Comparison of ENCODE assay signal across 8 mouse cellular contexts in the genomic region with DNA sequence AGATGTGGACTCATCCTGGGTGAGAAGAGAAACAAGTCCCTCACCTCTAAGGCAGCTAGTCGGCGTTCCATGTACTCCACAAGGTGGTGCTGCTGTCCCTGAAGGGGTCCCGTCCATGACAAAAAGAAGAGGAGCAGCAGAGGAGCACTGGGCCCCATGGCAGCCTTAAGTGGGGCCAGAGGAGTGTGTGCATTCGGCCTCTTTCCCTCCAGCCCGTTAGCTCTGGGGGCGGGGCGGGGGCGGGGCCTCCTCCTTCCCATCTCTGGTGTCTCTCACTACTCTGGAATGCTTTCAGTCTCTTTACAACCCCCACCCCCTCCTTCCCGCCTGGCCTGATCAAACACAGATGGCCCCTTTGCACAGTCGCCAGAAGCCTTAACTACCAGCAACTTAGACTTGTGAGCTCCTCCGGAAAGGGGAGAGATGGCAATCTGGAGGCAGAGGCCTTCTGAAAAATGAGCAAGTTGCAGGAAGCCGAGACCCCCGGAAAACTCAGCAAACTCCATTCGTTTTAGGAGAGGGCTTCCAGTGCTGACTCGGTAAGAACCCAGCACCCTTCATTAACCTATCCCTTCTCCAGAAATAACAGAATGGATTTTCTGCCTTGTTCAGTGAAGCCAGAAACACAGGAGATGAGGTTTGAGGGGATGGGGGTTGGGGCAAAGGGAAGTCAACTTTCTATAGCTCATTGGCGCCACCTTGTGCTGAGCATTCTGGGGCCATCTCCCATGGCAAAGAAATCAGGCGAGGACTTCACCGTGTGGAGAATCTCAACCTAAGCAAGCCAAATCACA. TPM values are rescaled to one million over a fixed set of nuclear protein-coding genes. Genes with fewer than 3 reads are reported as not detected.
DNase-seq lines count a peak whose midpoint lies in the region; ATAC-seq and TF ChIP-seq lines count a peak whose summit lies in the region.

Gene Olfml3, minus strand, starts transcription at position 224 of the 794 bp plus-strand sequence.

- TF ChIP-seq POLR2A in cerebellum, adult 2 months (IDR thresholded peaks at IDR 0.05; ENCODE audit: borderline replicate concordance, insufficient read depth, low read length): no peak
- TF ChIP-seq POLR2A in lung, adult 2 months (IDR thresholded peaks at IDR 0.05; ENCODE audit: borderline replicate concordance, extremely low read depth, low read depth, low read length): peak; percentile 86; the same call in 1 of the 2 replicates

- peak; percentile 96 for TF ChIP-seq CTCF in cerebellum, adult 2 months (IDR thresholded peaks at IDR 0.05; ENCODE audit: borderline replicate concordance, insufficient read depth, low read depth, low read length)
- peak; percentile 96 for TF ChIP-seq CTCF in forebrain, postnatal 0 days (IDR thresholded peaks at IDR 0.05; ENCODE audit: low read depth)
- TF ChIP-seq CTCF in layer of hippocampus, adult 2 months (conservative IDR thresholded peaks at IDR 0.05): peak; percentile 89
- TF ChIP-seq CTCF in lung, adult 2 months (IDR thresholded peaks at IDR 0.05; ENCODE audit: insufficient read depth, low read length): peak; percentile 90

- H3K4me1 ChIP-seq in cerebellum, adult 2 months (ENCODE audit: control insufficient read depth, insufficient read depth, low read length): peaks cover 8% of the 10 kb centered on the region
- H3K4me1 ChIP-seq in forebrain, postnatal 0 days (ENCODE audit: insufficient read depth): peaks cover 19% of the 10 kb centered on the region
- peaks cover 8% of the 10 kb centered on the region for H3K4me1 ChIP-seq in lung, adult 2 months (ENCODE audit: control insufficient read depth, insufficient read depth, low read length)

- H3K9me3 ChIP-seq in forebrain, postnatal 0 days (ENCODE audit: low read length): no peaks in the 10 kb centered on the region

- peak; percentile 68 for ATAC-seq in forebrain, postnatal 0 days
- peak; percentile 58 for ATAC-seq in neutrophil, adult 5-6 weeks (ENCODE audit: extremely low read depth, insufficient number of reproducible peaks, low FRiP score, poor library complexity, severe bottlenecking)

- H3K4me3 ChIP-seq in cerebellum, adult 2 months (replicated peaks; ENCODE audit: insufficient read depth, low read depth, low read length): peak within 1 kb of the TSS; percentile 22
- peak within 1 kb of the TSS; percentile 9; the same call in 1 of the 2 replicates for H3K4me3 ChIP-seq in forebrain, postnatal 0 days (ENCODE audit: low read depth, low read length)
- peak within 1 kb of the TSS; percentile 42 for H3K4me3 ChIP-seq in layer of hippocampus, adult 2 months
- H3K4me3 ChIP-seq in lung, adult 2 months (replicated peaks; ENCODE audit: extremely low read depth, low read depth, low read length): peak within 1 kb of the TSS; percentile 68

- peak; percentile 78 for DNase-seq in MEL-GATA-1-ER (ENCODE audit: extremely low read depth, low read depth)
- peak; percentile 81 to 88 for DNase-seq in cerebellum, adult 2 months
- DNase-seq in forebrain, postnatal 0 days: peak; percentile 94
- peak; percentile 88 to 94 for DNase-seq in heart, postnatal 36 days
- DNase-seq in layer of hippocampus, adult 2 months (ENCODE audit: low spot score in 2 of 2): peak; percentile 89 to 91
- peak; percentile 84 for DNase-seq in lung, adult 2 months
- DNase-seq in testis, postnatal 14 days (ENCODE audit: low spot score): peak; percentile 53

- WGBS in cerebellum, adult 2 months: 3% methylated on average over 18 of the region's 18 CpGs
- under 1% methylated on average over 18 of the region's 18 CpGs for WGBS in forebrain, postnatal 0 days
- 2% methylated on average over 18 of the region's 18 CpGs for WGBS in lung, adult 2 months

- H3K27ac ChIP-seq in cerebellum, adult 2 months (ENCODE audit: insufficient read depth, low read length): peak within 1 kb of the TSS; percentile 16; the same call in 1 of the 2 replicates
- H3K27ac ChIP-seq in forebrain, postnatal 0 days (ENCODE audit: low read depth, low read length): peak within 1 kb of the TSS; percentile 76
- H3K27ac ChIP-seq in layer of hippocampus, adult 2 months: peak within 1 kb of the TSS; percentile 81

- peaks cover 7% of the 10 kb centered on the region; the same call in 1 of the 2 replicates for H3K36me3 ChIP-seq in forebrain, postnatal 0 days (ENCODE audit: insufficient read depth)

- H3K4me2 ChIP-seq in forebrain, postnatal 0 days (ENCODE audit: low read depth): peak within 1 kb of the TSS; percentile 48

- intact Hi-C loops in heart, postnatal 36 days (cut with DNase I): loop anchor here (1.0 to 2.0 kb wide), 4 partner anchors 73 to 345 kb away; no protein-coding TSS in a partner anchor

- H3K27me3 ChIP-seq in cerebellum, adult 2 months (ENCODE audit: control insufficient read depth, insufficient read depth, low read length): no peaks in the 10 kb centered on the region
- H3K27me3 ChIP-seq in forebrain, postnatal 0 days (ENCODE audit: insufficient read depth, low read length): no peaks in the 10 kb centered on the region

- H3K9ac ChIP-seq in forebrain, postnatal 0 days: peak within 1 kb of the TSS; percentile 22; the same call in 1 of the 2 replicates

RNA-seq across cellular contexts. Expression of gene Olfml3, which starts in this region (rescaled TPM):
- 5.0 TPM in 2 replicates for polyA plus RNA-seq in cerebellum, adult 2 months (2012; rRNA removed)
- 5.3 and 7.9 TPM in 2 replicates for total RNA-seq in forebrain, postnatal 0 days (2014; rRNA removed)
- polyA plus RNA-seq in forebrain, postnatal 0 days (2015; fragmentation: Nextera tagmentation; extraction: Ambion mirVana): 5.5 and 6.4 TPM in 2 replicates
- total RNA-seq in heart, postnatal 36 days (2021): 1 to 10 TPM; 5.2 to 6.0 TPM
- total RNA-seq in layer of hippocampus, adult 2 months (2021): 10 to 100 TPM; 13.6 to 14.2 TPM
- 56.3 and 80.9 TPM in 2 replicates for polyA plus RNA-seq in lung, adult 2 months (2012; rRNA removed)
- 5.9 and 7.0 TPM in 2 replicates for total RNA-seq in neutrophil, adult 5-6 weeks (2017)

Comparison
In these comparisons a context has a peak if more than half of its experiments do, and no peak if none do; other contexts are left out.
1. Peak in every context shown above with its lines: DNase-seq, ATAC-seq, H3K4me3 ChIP-seq and H3K27ac ChIP-seq.
2. H3K27ac ChIP-seq: peak in every context shown above with its lines; median percentile 81 in layer of hippocampus, adult 2 months; 76 in forebrain, postnatal 0 days; 16 in cerebellum, adult 2 months.
3. H3K4me3 ChIP-seq: peak in every context shown above with its lines; median percentile 68 in lung, adult 2 months; 42 in layer of hippocampus, adult 2 months; 22 in cerebellum, adult 2 months; 9 in forebrain, postnatal 0 days.